Mouse (Mus musculus) bone marrow macrophage, adult 2 months (primary cell): ENCODE results near the gene Scin.

Experiments used
- CTCF ChIP-seq: IDR thresholded peaks from 2 replicates; pipeline ENCODE4 v1.5.1; 2012; ENCODE audit warnings: low read depth, mild to moderate bottlenecking, low read length, moderate library complexity
- POLR2A ChIP-seq: IDR thresholded peaks from 2 replicates; pipeline ENCODE4 v1.6.1; 2012; ENCODE audit warnings: mild to moderate bottlenecking, low read depth, low read length, borderline replicate concordance

- no peak for TF ChIP-seq CTCF
- no peak for TF ChIP-seq POLR2A
Measured at GRCm38 (mm10) chr12:40146510-40146909, 12.5 kb upstream of the Scin start.
